Mouse (Mus musculus): Measurements from ENCODE around the gene Rhbg. TPM values are rescaled to one million over a fixed set of nuclear protein-coding genes. Genes with fewer than 3 reads are reported as not detected.
A peak's percentile ranks its signal among the peaks of the same experiment; 100 is the strongest.

The Rhbg gene
- polyA plus RNA-seq, 1 experiment, result 4.8 TPM

GRCm38 (mm10) chr3:88256382-88256781 lies 1.9 kb upstream of the Rhbg start:
- no peak for DNase-seq (ENCODE audit: low spot score)

GRCm38 (mm10) chr3:88255950-88256349 lies 1.4 kb upstream of the Rhbg start:
- no peak for DNase-seq (ENCODE audit: low spot score)

- DNase-seq (ENCODE audit: low spot score), result no peak
Observed at GRCm38 (mm10) chr3:88252739-88253138, 1.8 kb downstream of the Rhbg start.

- no peak for DNase-seq (ENCODE audit: low spot score)
Observed at GRCm38 (mm10) chr3:88248406-88248805, 6.1 kb downstream of the Rhbg start.

- no peak for DNase-seq (ENCODE audit: low spot score)
Observed at GRCm38 (mm10) chr3:88247666-88248065, 6.8 kb downstream of the Rhbg start.

- DNase-seq (ENCODE audit: low spot score), result peak; percentile 63
Observed at GRCm38 (mm10) chr3:88245811-88246210, 8.7 kb downstream of the Rhbg start.

- DNase-seq (ENCODE audit: low spot score), result no peak
Observed at GRCm38 (mm10) chr3:88244071-88244470, 10.4 kb downstream of the Rhbg start.

- no peak for DNase-seq (ENCODE audit: low spot score)
Observed at GRCm38 (mm10) chr3:88242531-88242930, 12.0 kb downstream of the Rhbg start.

GRCm38 (mm10) chr3:88241045-88241786 lies 13.3 kb downstream of the Rhbg start:
- no peak for DNase-seq (ENCODE audit: low spot score)

GRCm38 (mm10) chr3:88239446-88239845 lies 15.1 kb downstream of the Rhbg start:
- DNase-seq (ENCODE audit: low spot score), result no peak

- no peak for DNase-seq (ENCODE audit: low spot score)
Observed at GRCm38 (mm10) chr3:88238866-88239391, 15.6 kb downstream of the Rhbg start.

- DNase-seq (ENCODE audit: low spot score), result no peak
Observed at GRCm38 (mm10) chr3:88237556-88238194, 16.8 kb downstream of the Rhbg start.

- DNase-seq (ENCODE audit: low spot score), result no peak
Observed at GRCm38 (mm10) chr3:88237161-88237555, 17.4 kb downstream of the Rhbg start.

- no peak for DNase-seq (ENCODE audit: low spot score)
Observed at GRCm38 (mm10) chr3:88235616-88236015, 18.9 kb downstream of the Rhbg start.

GRCm38 (mm10) chr3:88235216-88235615 lies 19.3 kb downstream of the Rhbg start:
- DNase-seq (ENCODE audit: low spot score), result no peak

GRCm38 (mm10) chr3:88234041-88234440 lies 20.5 kb downstream of the Rhbg start:
- DNase-seq (ENCODE audit: low spot score), result no peak

- no peak for DNase-seq (ENCODE audit: low spot score)
Observed at GRCm38 (mm10) chr3:88232851-88233649, 21.5 kb downstream of the Rhbg start.

- no peak for DNase-seq (ENCODE audit: low spot score)
Observed at GRCm38 (mm10) chr3:88232301-88232702, 22.2 kb downstream of the Rhbg start.

GRCm38 (mm10) chr3:88231061-88231641 lies 23.4 kb downstream of the Rhbg start:
- DNase-seq (ENCODE audit: low spot score), result no peak

GRCm38 (mm10) chr3:88230262-88231047 lies 24.1 kb downstream of the Rhbg start:
- no peak for DNase-seq (ENCODE audit: low spot score)

- no peak for DNase-seq (ENCODE audit: low spot score)
Observed at GRCm38 (mm10) chr3:88229526-88229925, 25.0 kb downstream of the Rhbg start.
